Mouse (Mus musculus) CH12.LX (cell line): ENCODE data around the gene Slc38a10. TPM values are rescaled to one million over a fixed set of nuclear protein-coding genes. Genes with fewer than 3 reads are reported as not detected.

Experiments used
- DNase-seq: peaks from one replicate; pipeline ENCODE4 v3.0.0-alpha.2; 2013; ENCODE audit errors: extremely low read depth
- H3K27ac ChIP-seq: 2 replicates; pipeline ENCODE4 v1.5.1; 2012; ENCODE audit warnings: low read depth, mild to moderate bottlenecking, control low read depth, moderate library complexity; ENCODE audit not compliant: insufficient read depth
- H3K27me3 ChIP-seq: replicated peaks from 2 replicates; pipeline ENCODE3; 2012; ENCODE audit warnings: inconsistent platforms
- H3K36me3 ChIP-seq, 2 experiments: replicated peaks in 1 of 2; 2 replicates each; pipeline versions ENCODE3 to v1.6.1; 2012; ENCODE audit warnings: inconsistent platforms in 1 of 2, low read length in 1 of 2, mild to moderate bottlenecking in 1 of 2, mixed read lengths in 1 of 2, moderate library complexity in 1 of 2; ENCODE audit not compliant: control insufficient read depth in 1 of 2, insufficient read depth in 1 of 2
- H3K4me1 ChIP-seq, 2 experiments: 2 replicates each; pipeline ENCODE4 v1.6.1; 2012; ENCODE audit warnings: inconsistent platforms in 1 of 2, moderate library complexity in 1 of 2; ENCODE audit not compliant: insufficient read depth in 2 of 2, control insufficient read depth in 1 of 2
- H3K4me2 ChIP-seq: 2 replicates; pipeline ENCODE4 v1.6.1; 2012; ENCODE audit warnings: low read depth, mild to moderate bottlenecking, control low read depth; ENCODE audit not compliant: poor library complexity, insufficient read depth, severe bottlenecking
- H3K4me3 ChIP-seq, 3 experiments: fragments of 150-350 bp in 1 of 3; sonication (generic) in 1 of 3; replicated peaks in 1 of 3; 2 replicates each; pipeline versions ENCODE3 to v1.5.1; 2011 to 2012; ENCODE audit warnings: low read depth in 2 of 3, low read length in 2 of 3, mild to moderate bottlenecking in 2 of 3, moderate library complexity in 2 of 3, control low read depth in 1 of 3, improper control_type of control experiment in 1 of 3, inconsistent platforms in 1 of 3, mixed read lengths in 1 of 3; ENCODE audit not compliant: poor library complexity in 1 of 3
- H3K79me2 ChIP-seq: replicated peaks from 2 replicates; pipeline ENCODE4 v1.6.1; 2012; ENCODE audit warnings: mild to moderate bottlenecking, moderate library complexity; ENCODE audit not compliant: control insufficient read depth, poor library complexity, insufficient read depth, severe bottlenecking; ENCODE audit errors: extremely low read depth
- H3K9ac ChIP-seq: 2 replicates; pipeline ENCODE4 v1.6.1; 2012; ENCODE audit warnings: low read depth, mild to moderate bottlenecking, control low read depth, moderate library complexity; ENCODE audit not compliant: insufficient read depth
- H3K9me3 ChIP-seq: replicated peaks from 2 replicates; pipeline ENCODE3; 2012; ENCODE audit warnings: low read length, inconsistent platforms, mixed read lengths
- CHD2 ChIP-seq: IDR thresholded peaks from 2 replicates; pipeline ENCODE4 v1.6.1; 2011; ENCODE audit warnings: low read length, improper control_type of control experiment
- CTCF ChIP-seq, 2 experiments: IDR thresholded peaks in 1 of 2; conservative IDR thresholded peaks in 1 of 2; 2 replicates each; pipeline ENCODE4 v1.5.1; 2011 to 2012; ENCODE audit warnings: low read depth in 2 of 2, low read length in 2 of 2, improper control_type of control experiment in 1 of 2, inconsistent platforms in 1 of 2, mild to moderate bottlenecking in 1 of 2, moderate library complexity in 1 of 2
- E2F4 ChIP-seq: IDR thresholded peaks from 2 replicates; pipeline ENCODE4 v1.6.1; 2011; ENCODE audit warnings: low read depth, low read length, improper control_type of control experiment; ENCODE audit not compliant: insufficient replicate concordance
- ELF1 ChIP-seq: IDR thresholded peaks from 2 replicates; pipeline ENCODE4 v1.6.1; 2014; ENCODE audit warnings: low read depth, mild to moderate bottlenecking, inconsistent platforms, low read length, improper control_type of control experiment
- EP300 ChIP-seq: IDR thresholded peaks from 2 replicates; pipeline ENCODE4 v1.6.1; 2011; ENCODE audit warnings: low read length, improper control_type of control experiment
- ETS1 ChIP-seq: conservative IDR thresholded peaks from 2 replicates; pipeline ENCODE4 v1.6.1; 2012; ENCODE audit warnings: low read depth, mild to moderate bottlenecking, inconsistent platforms, low read length, improper control_type of control experiment, moderate library complexity
- GABPA ChIP-seq: IDR thresholded peaks from 2 replicates; pipeline ENCODE4 v1.6.1; 2012; ENCODE audit warnings: low read depth, low read length, improper control_type of control experiment, inconsistent platforms; ENCODE audit not compliant: insufficient replicate concordance
- HCFC1 ChIP-seq: IDR thresholded peaks from 2 replicates; pipeline ENCODE4 v1.6.1; 2012; ENCODE audit warnings: low read depth, mild to moderate bottlenecking, inconsistent platforms, low read length, improper control_type of control experiment
- JUN ChIP-seq: IDR thresholded peaks from 2 replicates; pipeline ENCODE4 v1.6.1; 2011; ENCODE audit warnings: low read depth, mild to moderate bottlenecking, low read length, improper control_type of control experiment, moderate library complexity; ENCODE audit not compliant: insufficient read depth
- JUND ChIP-seq: conservative IDR thresholded peaks from 2 replicates; pipeline ENCODE4 v1.6.1; 2011; ENCODE audit warnings: low read depth, low read length, improper control_type of control experiment
- KAT2A ChIP-seq: IDR thresholded peaks from 2 replicates; pipeline ENCODE4 v1.6.1; 2012; ENCODE audit warnings: low read length, improper control_type of control experiment, inconsistent platforms; ENCODE audit not compliant: insufficient replicate concordance
- MAZ ChIP-seq: IDR thresholded peaks from 2 replicates; pipeline ENCODE4 v1.6.1; 2012; ENCODE audit warnings: low read depth, mild to moderate bottlenecking, inconsistent platforms, low read length, improper control_type of control experiment, moderate library complexity
- MEF2A ChIP-seq: IDR thresholded peaks from 2 replicates; pipeline ENCODE4 v1.6.1; 2014; ENCODE audit warnings: low read depth, mild to moderate bottlenecking, inconsistent platforms, low read length, improper control_type of control experiment, borderline replicate concordance
- MXI1 ChIP-seq: IDR thresholded peaks from 2 replicates; pipeline ENCODE4 v1.6.1; 2011; ENCODE audit warnings: mild to moderate bottlenecking, low read depth, low read length, improper control_type of control experiment
- MYC ChIP-seq: IDR thresholded peaks from 2 replicates; pipeline ENCODE4 v1.6.1; 2011; ENCODE audit warnings: low read depth, mild to moderate bottlenecking, improper control_type of control experiment, low read length
- NELFE ChIP-seq: IDR thresholded peaks from 2 replicates; pipeline ENCODE4 v1.6.1; 2011; ENCODE audit warnings: low read depth, low read length, improper control_type of control experiment
- NRF1 ChIP-seq: IDR thresholded peaks from 2 replicates; pipeline ENCODE4 v1.6.1; 2014; ENCODE audit warnings: low read depth, mild to moderate bottlenecking, inconsistent platforms, low read length, improper control_type of control experiment, moderate library complexity
- POLR2A ChIP-seq: IDR thresholded peaks from 2 replicates; pipeline ENCODE4 v1.6.1; 2011; ENCODE audit warnings: low read depth, mild to moderate bottlenecking, improper control_type of control experiment, low read length
- RCOR1 ChIP-seq: conservative IDR thresholded peaks from 2 replicates; pipeline ENCODE4 v1.6.1; 2012; ENCODE audit warnings: low read depth, mild to moderate bottlenecking, inconsistent platforms, low read length, improper control_type of control experiment
- SIN3A ChIP-seq: IDR thresholded peaks from 2 replicates; pipeline ENCODE4 v1.6.1; 2012; ENCODE audit warnings: low read length, improper control_type of control experiment, inconsistent platforms
- SMC3 ChIP-seq: IDR thresholded peaks from 2 replicates; pipeline ENCODE4 v1.6.1; 2011; ENCODE audit warnings: low read depth, low read length, improper control_type of control experiment
- USF1 ChIP-seq: IDR thresholded peaks from 2 replicates; pipeline ENCODE4 v1.6.1; 2014; ENCODE audit warnings: low read depth, mild to moderate bottlenecking, inconsistent platforms, low read length, improper control_type of control experiment
- ZC3H11A ChIP-seq: IDR thresholded peaks from 2 replicates; pipeline ENCODE4 v1.6.1; 2012; ENCODE audit warnings: low read depth, mild to moderate bottlenecking, inconsistent platforms, low read length, improper control_type of control experiment
- ZKSCAN1 ChIP-seq: IDR thresholded peaks from 2 replicates; pipeline ENCODE4 v1.6.1; 2012; ENCODE audit warnings: low read depth, inconsistent platforms, low read length, improper control_type of control experiment, borderline replicate concordance
- dilution Hi-C: fragments of 300-500 bp; cut with MboI; formaldehyde crosslinking; loops from 2 replicates; pipeline ENCODE4 v1.14.3; 2020; ENCODE audit warnings: low sequenced_read_pairs; ENCODE audit not compliant: extremely low pct_unique_long_range_greater_than_20kb, extremely low pct_ligation_motif_present
- in situ Hi-C: fragments of 300-500 bp; cut with MboI; formaldehyde crosslinking; loops from 3 replicates; pipeline ENCODE4 v1.14.3; 2019; ENCODE audit warnings: low sequenced_read_pairs, low pct_ligation_motif_present, low pct_unique_long_range_greater_than_20kb, mixed read lengths
- polyA plus RNA-seq: library from polyadenylated mRNA; unstranded; fragments of >175 nt; gene quantifications from 2 replicates; pipeline ENCODE4 v1.2.1, GENCODE M21; 2012; ENCODE audit warnings: low read depth; ENCODE audit not compliant: insufficient read length
- total RNA-seq, 2 experiments: library from RNA; depleted of rRNA; stranded (reverse); fragments of 300-350 nt in 1 of 2; fragments of >200 nt in 1 of 2; gene quantifications; 2 replicates each; pipeline ENCODE4 v1.2.3; 2012 to 2014

The Slc38a10 gene
- total and polyA plus RNA-seq, 3 experiments: 47.1 to 97.6 (median 75.6) TPM

- no peak overlapping the region for H3K9ac ChIP-seq
- no peak overlapping the region for H3K27ac ChIP-seq
- H3K9me3 ChIP-seq: no peaks in the 10 kb centered on the region
- H3K4me2 ChIP-seq: no peak overlapping the region
- H3K4me1 ChIP-seq: peaks cover 0 to 4% of the 10 kb centered on the region in 2 experiments; a peak in 1 of 4 replicates
- in situ Hi-C loops: no loop called here
- H3K27me3 ChIP-seq: no peaks in the 10 kb centered on the region
- no peak for DNase-seq
- peaks cover 74 to 98% of the 10 kb centered on the region in 2 experiments for H3K36me3 ChIP-seq
- no peaks in the 10 kb centered on the region for H3K79me2 ChIP-seq
- TF ChIP-seq CHD2 (no peak), USF1 (no peak), KAT2A (no peak), E2F4 (no peak), SMC3 (no peak), MYC (no peak), NRF1 (no peak), NELFE (no peak), SIN3A (no peak), EP300 (no peak), ZKSCAN1 (no peak), ETS1 (no peak), GABPA (no peak), RCOR1 (no peak), CTCF (conservative IDR thresholded peaks at IDR 0.05 in 1 of 2, IDR thresholded peaks at IDR 0.05 in 1 of 2; ENCODE audit: low read depth in 2 of 2, low read length in 2 of 2) (no peak), MXI1 (no peak), JUND (no peak), POLR2A (no peak)
- dilution Hi-C loops: no loop called here
- H3K4me3 ChIP-seq: no peak overlapping the region
Observed at GRCm38 (mm10) chr11:120109558-120110210, 41.5 kb downstream of the Slc38a10 start.

- no peak overlapping the region for H3K4me3 ChIP-seq
- in situ Hi-C loops (no loop called here), dilution Hi-C loops (no loop called here)
- H3K9ac ChIP-seq: no peak overlapping the region
- no peak overlapping the region for H3K4me2 ChIP-seq
- no peak for DNase-seq
- H3K36me3 ChIP-seq: peaks cover 68 to 94% of the 10 kb centered on the region in 2 experiments
- no peaks in the 10 kb centered on the region for H3K79me2 ChIP-seq
- H3K4me1 ChIP-seq: no peaks in the 10 kb centered on the region
- H3K27me3 ChIP-seq: no peaks in the 10 kb centered on the region
- TF ChIP-seq ETS1: no peak
- TF ChIP-seq ELF1: no peak
- no peak for TF ChIP-seq USF1
- no peak for TF ChIP-seq HCFC1
- TF ChIP-seq ZC3H11A: no peak
- TF ChIP-seq JUN: no peak
- TF ChIP-seq RCOR1: no peak
- no peak for TF ChIP-seq MAZ
- TF ChIP-seq MEF2A: no peak
- H3K9me3 ChIP-seq: no peaks in the 10 kb centered on the region
- H3K27ac ChIP-seq: no peak overlapping the region
Observed at GRCm38 (mm10) chr11:120107796-120108195, 43.4 kb downstream of the Slc38a10 start.
